Mouse (Mus musculus): ENCODE results near the gene Apof. TPM values are rescaled to one million over a fixed set of nuclear protein-coding genes. Genes with fewer than 3 reads are reported as not detected.
A peak's percentile ranks its signal among the peaks of the same experiment; 100 is the strongest.
"Not testable (repeated sequence)": the region's sequence is repeated elsewhere in the genome, so short reads cannot be mapped to it uniquely, and the experiment has no call there.

The Apof gene
- total RNA-seq, 2 experiments from 2014 or later: not detected

- no peak for DNase-seq
- intact Hi-C loops (cut with DNase I; ENCODE audit: low total_unique reads): no loop called here
Observed at GRCm38 (mm10) chr10:128255925-128256324, 12.5 kb upstream of the Apof start.

DNA sequence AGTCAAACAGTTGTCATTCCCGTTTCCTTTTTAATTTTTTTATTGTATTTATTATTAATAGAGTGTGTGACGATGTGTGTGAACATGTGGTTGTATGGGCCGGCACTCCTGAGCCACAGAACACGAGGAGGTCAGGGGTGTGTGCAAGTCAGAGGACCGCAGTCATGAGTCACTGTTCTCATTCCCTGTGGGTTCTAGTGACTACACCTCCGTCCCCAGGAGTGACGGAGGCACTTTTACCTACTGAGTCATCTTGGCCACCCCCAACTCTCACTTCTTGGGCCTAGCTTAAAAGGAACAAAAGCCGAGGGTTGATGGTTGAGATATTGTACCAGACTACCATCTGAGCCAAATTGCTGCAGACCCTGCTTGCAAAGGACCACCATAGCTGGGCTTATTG, 12.1 kb upstream of the Apof start:
- no peak for DNase-seq

DNA sequence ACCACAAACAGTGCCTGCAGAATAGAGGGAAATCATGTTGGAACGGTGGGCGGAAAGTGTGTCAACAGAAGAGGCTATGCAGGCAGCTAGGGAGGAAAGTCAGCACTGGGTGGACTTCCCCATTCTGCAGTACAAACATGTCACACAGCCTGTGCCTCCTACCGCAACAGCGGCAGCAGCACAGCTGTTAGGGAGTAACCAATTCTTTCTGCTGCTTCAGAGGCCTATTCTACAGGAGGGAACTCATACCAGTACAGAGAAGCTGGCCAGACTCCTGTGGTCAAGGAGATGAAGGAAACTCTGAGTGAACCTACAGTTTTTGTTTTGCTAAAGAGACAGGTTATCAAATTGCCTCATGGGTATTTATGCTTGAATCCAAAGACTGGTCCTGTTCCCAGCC, 9.5 kb upstream of the Apof start:
- intact Hi-C loops (cut with DNase I; ENCODE audit: low total_unique reads): no loop called here
- no peak for DNase-seq

More for the DNA sequence above, 12.1 kb upstream of the Apof start:
- intact Hi-C loops (cut with DNase I; ENCODE audit: low total_unique reads): no loop called here

DNA sequence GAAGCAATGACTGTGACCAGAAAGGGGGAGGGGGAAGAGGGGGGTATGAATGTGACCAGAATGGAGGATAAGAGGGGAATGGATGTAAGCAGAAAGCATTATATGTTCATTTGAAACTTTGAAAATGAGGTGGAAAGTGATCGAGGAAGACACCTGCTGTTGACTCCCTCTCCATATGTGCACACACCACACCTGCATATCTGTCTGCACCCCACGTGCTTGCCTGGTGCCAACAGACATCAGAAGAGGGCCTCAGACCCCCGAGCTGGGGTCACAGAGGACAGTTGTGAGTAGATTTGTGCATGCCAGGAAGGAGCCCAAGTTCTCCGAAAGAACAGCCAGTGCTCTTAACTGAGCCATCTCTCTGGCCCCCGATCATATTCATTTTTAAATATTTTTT, 8.5 kb upstream of the Apof start:
- DNase-seq: no peak
- intact Hi-C loops (cut with DNase I; ENCODE audit: low total_unique reads): no loop called here

DNA sequence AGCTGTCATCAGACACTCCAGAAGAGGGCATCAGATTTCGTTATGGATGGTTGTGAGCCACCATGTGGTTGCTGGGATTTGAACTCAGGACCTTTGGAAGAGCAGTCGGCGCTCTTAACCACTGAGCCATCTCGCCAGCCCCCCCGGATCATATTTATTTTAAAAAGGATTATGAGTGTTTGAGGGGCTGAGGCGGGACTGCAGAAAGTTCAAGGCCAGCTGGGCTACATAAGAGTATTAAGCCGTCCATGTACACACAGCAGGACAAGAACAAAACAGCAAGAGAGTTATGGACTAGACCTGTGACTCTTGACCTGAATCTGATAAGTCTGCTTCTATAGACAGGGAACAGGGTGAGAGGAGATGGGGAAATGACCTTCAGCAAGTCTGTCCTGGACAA, 8.1 kb upstream of the Apof start:
- DNase-seq; intact Hi-C loops (cut with DNase I; ENCODE audit: low total_unique reads): not testable (repeated sequence)

GRCm38 (mm10) chr10:128262300-128262699, 6.2 kb upstream of the Apof start:
- DNase-seq: no peak
- intact Hi-C loops (cut with DNase I; ENCODE audit: low total_unique reads): no loop called here

GRCm38 (mm10) chr10:128263393-128264310, 4.8 kb upstream of the Apof start:
- intact Hi-C loops (cut with DNase I; ENCODE audit: low total_unique reads): no loop called here

GRCm38 (mm10) chr10:128269206-128269910, 887 bp downstream of the Apof start:
- DNase-seq: no peak
- intact Hi-C loops (cut with DNase I; ENCODE audit: low total_unique reads): no loop called here

More at GRCm38 (mm10) chr10:128263393-128264310, 4.8 kb upstream of the Apof start:
- no peak for DNase-seq

- peak; percentile 98 for DNase-seq
- intact Hi-C loops (cut with DNase I; ENCODE audit: low total_unique reads): no loop called here
Observed at GRCm38 (mm10) chr10:128270287-128270841, 1.9 kb downstream of the Apof start, which contains the start of gene Stat2. TSS of gene Stat2 (plus strand) at chr10:128270559.

- intact Hi-C loops (cut with DNase I; ENCODE audit: low total_unique reads): no loop called here
- DNase-seq: no peak
Observed at GRCm38 (mm10) chr10:128270866-128271265, 2.4 kb downstream of the Apof start.

DNA sequence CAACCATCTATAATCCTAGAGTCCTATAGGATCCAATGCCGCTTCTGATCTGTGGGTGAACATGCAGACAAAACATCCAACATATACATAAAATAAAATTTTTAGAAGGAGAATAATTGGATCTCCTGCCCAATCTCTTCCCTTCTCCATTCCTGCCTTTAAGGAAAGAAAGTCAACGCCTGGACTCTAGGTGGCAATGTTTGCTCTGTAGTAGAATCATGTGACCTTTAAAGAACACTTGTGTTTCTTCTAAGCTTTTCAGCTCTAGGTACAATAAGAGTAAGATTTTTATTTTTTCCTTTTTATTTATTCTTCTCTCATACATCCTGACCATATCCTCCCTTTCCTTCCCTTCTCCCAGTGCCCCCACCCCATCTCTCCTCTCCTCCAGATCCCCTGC, 3.4 kb downstream of the Apof start:
- no peak for DNase-seq
- intact Hi-C loops (cut with DNase I; ENCODE audit: low total_unique reads): no loop called here

- DNase-seq; intact Hi-C loops (cut with DNase I; ENCODE audit: low total_unique reads): not testable (repeated sequence)
Observed at GRCm38 (mm10) chr10:128272819-128273439, 4.5 kb downstream of the Apof start.

DNA sequence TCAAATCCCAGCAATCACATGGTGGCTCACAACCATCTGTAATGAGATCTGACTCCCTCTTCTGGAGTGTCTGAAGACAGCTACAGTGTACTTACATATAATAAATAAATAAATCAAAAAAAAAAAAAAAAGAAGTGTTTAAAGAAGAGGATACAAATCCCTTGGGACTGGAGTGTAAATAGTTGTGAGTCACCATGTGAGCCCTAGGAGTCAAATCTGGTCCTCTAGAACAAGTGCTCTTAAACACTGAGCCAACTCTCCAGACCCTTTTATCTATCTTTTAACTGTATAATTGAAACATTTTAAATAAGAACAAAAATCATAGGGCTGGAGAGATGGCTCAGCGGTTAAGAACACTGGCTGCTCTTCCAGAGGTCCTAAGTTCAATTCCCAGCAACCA, 6.9 kb downstream of the Apof start:
- DNase-seq; intact Hi-C loops (cut with DNase I; ENCODE audit: low total_unique reads): not testable (repeated sequence)

- DNase-seq: no peak
- intact Hi-C loops (cut with DNase I; ENCODE audit: low total_unique reads): no loop called here
Observed at GRCm38 (mm10) chr10:128278158-128278557, 9.7 kb downstream of the Apof start.

DNA sequence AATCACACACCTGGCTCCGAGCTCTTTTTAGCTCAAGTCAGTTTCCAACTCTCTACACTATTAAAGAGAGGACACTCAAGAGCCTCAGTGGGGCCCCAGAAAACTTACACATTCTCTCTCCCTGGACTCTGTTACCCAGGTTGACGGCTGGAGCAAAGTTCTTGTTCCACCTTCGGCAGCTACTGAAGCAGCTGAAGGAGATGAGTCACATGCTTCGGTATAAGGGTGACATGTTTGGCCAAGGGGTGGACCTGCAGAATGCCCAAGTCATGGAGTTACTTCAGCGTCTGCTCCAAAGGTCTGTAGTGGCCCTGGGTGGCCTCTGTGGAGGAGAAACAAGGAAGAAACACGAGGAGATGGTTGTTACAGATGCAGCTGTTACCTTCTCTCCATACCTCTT, 12.5 kb downstream of the Apof start:
- no peak for DNase-seq
- intact Hi-C loops (cut with DNase I; ENCODE audit: low total_unique reads): loop anchor here (5.0 kb wide), 1 partner anchor 69 kb away; the partner anchor contains the start of gene Spryd4

DNA sequence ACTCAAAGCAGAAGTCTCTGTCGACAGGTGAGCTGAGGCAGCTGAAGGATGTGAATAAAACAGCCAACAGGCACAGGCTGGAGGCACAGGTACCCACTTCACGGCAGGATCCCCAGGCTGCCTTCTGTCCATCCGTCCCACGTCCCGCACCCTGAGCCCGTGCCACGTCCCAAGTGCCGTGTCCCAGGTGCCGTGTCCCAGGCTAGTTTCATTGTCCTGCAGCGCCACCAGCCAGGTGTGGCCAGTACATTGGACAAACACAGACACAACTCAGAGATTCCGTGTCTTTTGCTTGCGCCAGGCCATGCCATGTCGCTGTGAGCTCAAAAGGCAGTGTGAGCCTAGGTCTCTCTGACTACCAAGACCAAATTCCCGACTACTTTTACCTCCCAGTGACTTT, 13.2 kb downstream of the Apof start:
- DNase-seq: no peak
- intact Hi-C loops (cut with DNase I; ENCODE audit: low total_unique reads): loop anchor here (5.0 kb wide), 1 partner anchor 69 kb away; the partner anchor contains the start of gene Spryd4

- DNase-seq: no peak
- intact Hi-C loops (cut with DNase I; ENCODE audit: low total_unique reads): loop anchor here (5.0 kb wide), 1 partner anchor 71 kb away; the partner anchor contains the start of gene Spryd4
Observed at GRCm38 (mm10) chr10:128282886-128283450, 14.5 kb downstream of the Apof start.

- peak; percentile 64 for DNase-seq
- intact Hi-C loops (cut with DNase I; ENCODE audit: low total_unique reads): loop anchor here (5.0 kb wide), 1 partner anchor 72 kb away; the partner anchor contains the start of gene Spryd4
Observed at GRCm38 (mm10) chr10:128283604-128284579, 15.4 kb downstream of the Apof start.
